In the genomic region with DNA sequence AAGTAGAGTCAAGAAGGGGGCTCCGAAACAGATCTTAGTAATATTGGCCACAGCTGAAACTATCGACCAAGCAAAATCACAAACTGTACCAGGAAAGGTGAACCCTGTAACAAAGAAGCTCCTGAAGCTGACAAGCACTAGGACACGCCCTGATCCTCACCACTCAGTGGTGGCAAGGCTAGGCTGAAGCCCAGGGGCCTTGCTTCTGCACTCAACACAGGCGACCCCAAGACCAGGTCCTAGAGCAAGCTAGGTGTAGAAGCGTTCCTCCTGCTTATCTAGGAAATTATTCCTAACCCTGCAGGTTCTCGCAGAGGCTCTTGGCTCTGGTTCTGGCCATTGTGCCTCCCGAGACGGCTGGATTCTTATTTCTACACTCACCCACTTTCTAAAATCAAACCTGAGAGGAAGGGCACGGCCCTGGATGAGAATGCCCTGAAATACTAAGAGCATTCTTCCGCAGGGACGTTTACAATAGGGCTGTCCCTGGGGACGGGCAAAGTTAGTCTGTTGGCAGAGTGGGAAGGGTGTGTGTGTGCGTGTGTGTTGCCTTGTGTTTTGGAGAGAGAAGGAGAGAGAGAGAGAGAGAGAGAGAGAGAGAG, we compare ENCODE assay signal across 8 mouse cellular contexts. TPM values are rescaled to one million over a fixed set of nuclear protein-coding genes. Genes with fewer than 3 reads are reported as not detected.
DNase-seq lines count a peak whose midpoint lies in the region; ATAC-seq and TF ChIP-seq lines count a peak whose summit lies in the region.

No protein-coding gene starts in this region.

- no peak overlapping the region for H3K27ac ChIP-seq in ES-Bruce4 (ENCODE audit: insufficient read depth, low read length)
- no peak overlapping the region for H3K27ac ChIP-seq in forebrain, embryonic 15.5 days (replicated peaks)
- peak overlapping the region; percentile 86 for H3K27ac ChIP-seq in intestine, embryonic 16.5 days (ENCODE audit: low read length)
- H3K27ac ChIP-seq in midbrain, embryonic 10.5 days (replicated peaks): peak overlapping the region; percentile 85

- DNase-seq in 3T3-L1 (ENCODE audit: low read depth, low spot score): peak; percentile 86
- DNase-seq in midbrain, embryonic 10.5 days (ENCODE audit: low spot score): peak; percentile 32
- no peak for DNase-seq in right cerebral cortex, postnatal 36 days (ENCODE audit: low spot score in 2 of 2)
- no peak for DNase-seq in adrenal gland, adult 2 months

- no peak for TF ChIP-seq CTCF in ES-Bruce4 (IDR thresholded peaks at IDR 0.05; ENCODE audit: low read depth, low read length)

- no peaks in the 10 kb centered on the region for H3K36me3 ChIP-seq in ES-Bruce4 (ENCODE audit: control insufficient read depth, insufficient read depth, low read length, poor library complexity, severe bottlenecking)
- no peaks in the 10 kb centered on the region for H3K36me3 ChIP-seq in forebrain, embryonic 15.5 days
- no peaks in the 10 kb centered on the region for H3K36me3 ChIP-seq in intestine, embryonic 16.5 days (ENCODE audit: control insufficient read depth, insufficient read depth, low read length)
- no peaks in the 10 kb centered on the region for H3K36me3 ChIP-seq in midbrain, embryonic 10.5 days

- H3K4me2 ChIP-seq in forebrain, embryonic 15.5 days (replicated peaks): peak overlapping the region; percentile 97
- H3K4me2 ChIP-seq in intestine, embryonic 16.5 days (ENCODE audit: low read depth, low read length): peak overlapping the region; percentile 79

- peaks cover 5% of the 10 kb centered on the region for H3K4me1 ChIP-seq in ES-Bruce4 (ENCODE audit: control insufficient read depth, insufficient read depth, low read length)
- peaks cover 12% of the 10 kb centered on the region for H3K4me1 ChIP-seq in forebrain, embryonic 15.5 days
- H3K4me1 ChIP-seq in intestine, embryonic 16.5 days (ENCODE audit: control insufficient read depth, insufficient read depth, low read length): peaks cover 35% of the 10 kb centered on the region
- peaks cover 17% of the 10 kb centered on the region for H3K4me1 ChIP-seq in midbrain, embryonic 10.5 days

- WGBS in forebrain, embryonic 15.5 days: 24% methylated on average over 13 of the region's 13 CpGs
- WGBS in intestine, embryonic 16.5 days: 15% methylated on average over 13 of the region's 13 CpGs
- 18% methylated on average over 13 of the region's 13 CpGs for WGBS in midbrain, embryonic 10.5 days

- H3K4me3 ChIP-seq in ES-Bruce4 (ENCODE audit: low read depth, low read length): peak overlapping the region; percentile 30
- peak overlapping the region; percentile 63 for H3K4me3 ChIP-seq in forebrain, embryonic 15.5 days
- H3K4me3 ChIP-seq in intestine, embryonic 16.5 days (ENCODE audit: low read length): peak overlapping the region; percentile 80
- H3K4me3 ChIP-seq in midbrain, embryonic 10.5 days: peak overlapping the region; percentile 66

- peak; percentile 39 for ATAC-seq in forebrain, embryonic 15.5 days (replicated peaks)
- peak; percentile 55 for ATAC-seq in intestine, embryonic 16.5 days
- ATAC-seq in granulocyte monocyte progenitor cell, adult 5-6 weeks (replicated peaks; ENCODE audit: poor library complexity, severe bottlenecking): no peak

- H3K27me3 ChIP-seq in ES-Bruce4 (ENCODE audit: control insufficient read depth, insufficient read depth, low read length, poor library complexity, severe bottlenecking): no peaks in the 10 kb centered on the region
- no peaks in the 10 kb centered on the region for H3K27me3 ChIP-seq in forebrain, embryonic 15.5 days
- H3K27me3 ChIP-seq in intestine, embryonic 16.5 days (replicated peaks; ENCODE audit: control insufficient read depth, insufficient read depth, low read length): no peaks in the 10 kb centered on the region
- peaks cover 25% of the 10 kb centered on the region for H3K27me3 ChIP-seq in midbrain, embryonic 10.5 days (ENCODE audit: low read depth, poor library complexity, severe bottlenecking)

- no peaks in the 10 kb centered on the region for H3K9me3 ChIP-seq in ES-Bruce4 (replicated peaks; ENCODE audit: control insufficient read depth, insufficient read depth, low read length, poor library complexity, severe bottlenecking)
- no peaks in the 10 kb centered on the region for H3K9me3 ChIP-seq in forebrain, embryonic 15.5 days
- H3K9me3 ChIP-seq in intestine, embryonic 16.5 days (ENCODE audit: control insufficient read depth, low read length): no peaks in the 10 kb centered on the region
- no peaks in the 10 kb centered on the region for H3K9me3 ChIP-seq in midbrain, embryonic 10.5 days (replicated peaks)

- TF ChIP-seq POLR2A in ES-Bruce4 (IDR thresholded peaks at IDR 0.05; ENCODE audit: insufficient read depth, low read length): no peak

- TF ChIP-seq EP300 in ES-Bruce4 (IDR thresholded peaks at IDR 0.05; ENCODE audit: insufficient read depth, low read depth, low read length): no peak

- peak overlapping the region; percentile 38 for H3K9ac ChIP-seq in ES-Bruce4 (ENCODE audit: low read depth, poor library complexity, severe bottlenecking)
- peak overlapping the region; percentile 30; the same call in 1 of the 2 replicates for H3K9ac ChIP-seq in forebrain, embryonic 15.5 days (replicated peaks)
- peak overlapping the region; percentile 87 for H3K9ac ChIP-seq in intestine, embryonic 16.5 days (ENCODE audit: low read depth, low read length)

RNA-seq across cellular contexts. Expression of a gene that starts 0.4 kb away (rescaled TPM):
- 468 and 470 TPM in 2 replicates for polyA plus RNA-seq in ES-Bruce4 (2011; ENCODE audit: insufficient read depth, insufficient read length, low read depth, missing spikeins)
- polyA plus RNA-seq in forebrain, embryonic 15.5 days (2015; fragmentation: Nextera tagmentation; extraction: Ambion mirVana): 114 and 115 TPM in 2 replicates
- 722 and 728 TPM in 2 replicates for polyA plus RNA-seq in intestine, embryonic 16.5 days (2015; fragmentation: Nextera tagmentation; extraction: Ambion mirVana)
- 153 and 169 TPM in 2 replicates for polyA plus RNA-seq in midbrain, embryonic 10.5 days (2016; fragmentation: Nextera tagmentation; extraction: Ambion mirVana)
- total RNA-seq in granulocyte monocyte progenitor cell, adult 5-6 weeks (2014; fragmentation: Nextera tagmentation): 146 and 257 TPM in 2 replicates
- 203 and 212 TPM in 2 replicates for total RNA-seq in granulocyte monocyte progenitor cell, adult 5-6 weeks (2017)
- total RNA-seq in adrenal gland, adult 2 months (2021): 100 to 1,000 TPM; 173 to 196 TPM
- polyA plus RNA-seq in adrenal gland, adult 2 months (2012; rRNA removed): 16.3 and 17.7 TPM in 2 replicates

RNA-seq across cellular contexts. Expression of a gene that starts 34.2 kb away (rescaled TPM):
- polyA plus RNA-seq in ES-Bruce4 (2011; ENCODE audit: insufficient read depth, insufficient read length, low read depth, missing spikeins): 661 and 677 TPM in 2 replicates
- polyA plus RNA-seq in forebrain, embryonic 15.5 days (2015; fragmentation: Nextera tagmentation; extraction: Ambion mirVana): 102 and 108 TPM in 2 replicates
- polyA plus RNA-seq in intestine, embryonic 16.5 days (2015; fragmentation: Nextera tagmentation; extraction: Ambion mirVana): 711 and 730 TPM in 2 replicates
- polyA plus RNA-seq in midbrain, embryonic 10.5 days (2016; fragmentation: Nextera tagmentation; extraction: Ambion mirVana): 245 and 305 TPM in 2 replicates
- total RNA-seq in granulocyte monocyte progenitor cell, adult 5-6 weeks (2014; fragmentation: Nextera tagmentation): 1,372 and 1,648 TPM in 2 replicates
- total RNA-seq in granulocyte monocyte progenitor cell, adult 5-6 weeks (2017): 77.7 and 97.8 TPM in 2 replicates
- total RNA-seq in adrenal gland, adult 2 months (2021): 100 to 1,000 TPM; 210 to 267 TPM
- 33.0 and 44.4 TPM in 2 replicates for polyA plus RNA-seq in adrenal gland, adult 2 months (2012; rRNA removed)

Comparison
In these comparisons a context has a peak if more than half of its experiments do, and no peak if none do; other contexts are left out.
1. DNase-seq: peak in 3T3-L1 (single experiment) and midbrain, embryonic 10.5 days (single experiment); none in right cerebral cortex, postnatal 36 days (0 of 2) and adrenal gland, adult 2 months (single experiment).
2. H3K27ac ChIP-seq: peak in intestine, embryonic 16.5 days (single experiment) and midbrain, embryonic 10.5 days (single experiment); none in ES-Bruce4 (single experiment) and forebrain, embryonic 15.5 days (single experiment).
3. H3K4me3 ChIP-seq: peak in every context shown above with its lines; median percentile 80 in intestine, embryonic 16.5 days; 66 in midbrain, embryonic 10.5 days; 63 in forebrain, embryonic 15.5 days; 30 in ES-Bruce4.
4. H3K9ac ChIP-seq: peak in every context shown above with its lines; median percentile 87 in intestine, embryonic 16.5 days; 38 in ES-Bruce4; 30 in forebrain, embryonic 15.5 days.